In the genomic region with DNA sequence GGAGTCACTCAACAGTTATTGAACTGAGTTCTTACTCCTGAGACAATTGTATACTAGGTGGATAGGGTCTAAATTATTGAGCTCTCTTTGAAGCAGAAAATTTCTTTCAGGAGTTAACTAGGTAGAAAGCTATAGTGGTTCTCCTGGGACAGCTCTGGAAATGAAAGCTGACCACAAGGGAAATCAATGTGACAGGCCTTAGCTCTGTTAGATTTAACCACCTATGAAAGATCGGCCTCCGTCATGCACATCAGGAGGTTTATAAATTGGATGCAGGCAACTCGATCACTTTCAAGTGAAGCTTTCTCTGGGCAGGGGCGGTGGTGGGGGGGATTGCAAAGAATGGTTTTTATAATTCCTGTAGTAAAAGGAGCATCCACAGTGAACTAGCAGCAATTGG, we compare ENCODE assay signal across 24 mouse cellular contexts. TPM values are rescaled to one million over a fixed set of nuclear protein-coding genes. Genes with fewer than 3 reads are reported as not detected.
"Had no signal": no experiment of that assay in that cellular context is flagged by ENCODE, and none has a peak within 500 bp of the region (broad histone marks: within the 10 kb centered on the region; RNA-seq: fewer than 3 reads in every experiment).

No protein-coding gene starts in this region.

- H3K9me3 ChIP-seq: kidney, embryonic 15.5 days; liver, embryonic 13.5 days; midbrain, embryonic 15.5 days; neural tube, embryonic 13.5 days had no signal

- H3K4me2 ChIP-seq: kidney, embryonic 15.5 days; liver, embryonic 13.5 days; midbrain, embryonic 11.5 days; midbrain, embryonic 15.5 days; neural tube, embryonic 13.5 days had no signal

- H3K36me3 ChIP-seq: kidney, embryonic 15.5 days; liver, embryonic 13.5 days; midbrain, embryonic 15.5 days; neural tube, embryonic 13.5 days had no signal

- H3K4me1 ChIP-seq: kidney, embryonic 15.5 days; liver, embryonic 13.5 days; midbrain, embryonic 15.5 days; neural tube, embryonic 13.5 days had no signal

- H3K27ac ChIP-seq: kidney, embryonic 15.5 days; left cerebral cortex, adult 2 months; liver, embryonic 13.5 days; midbrain, embryonic 15.5 days; neural tube, embryonic 13.5 days had no signal

- H3K4me3 ChIP-seq: kidney, embryonic 15.5 days; left cerebral cortex, adult 2 months; liver, embryonic 13.5 days; midbrain, embryonic 15.5 days; myocyte; neural tube, embryonic 13.5 days had no signal

- H3K27me3 ChIP-seq: kidney, embryonic 15.5 days; liver, embryonic 13.5 days; midbrain, embryonic 15.5 days; neural tube, embryonic 13.5 days had no signal

- DNase-seq: kidney, postnatal 10 days; kidney, postnatal 36 days; layer of hippocampus, postnatal 36 days; liver, embryonic 13.5 days; lung, adult 2 months; lung, postnatal 14 days; lung, postnatal 4 days; right cerebral cortex, adult 18-20 months; right cerebral cortex, postnatal 14 days; right cerebral cortex, postnatal 4 days; thymus, postnatal 25 days had no signal

- ATAC-seq: midbrain, embryonic 15.5 days had no signal

- H3K9ac ChIP-seq: kidney, embryonic 15.5 days; liver, embryonic 13.5 days; midbrain, embryonic 15.5 days; neural tube, embryonic 13.5 days had no signal

RNA-seq across cellular contexts. Expression of a gene that starts 27.4 kb away (rescaled TPM):
- total RNA-seq: layer of hippocampus, postnatal 10 days; layer of hippocampus, postnatal 36 days; left cerebral cortex, postnatal 10 days; liver, adult 2 months; megakaryocyte progenitor cell, adult 5-6 weeks; megakaryocyte-erythroid progenitor cell, adult 5-6 weeks; monocyte, adult 5-6 weeks; neutrophil, adult 5-6 weeks had no signal
- polyA plus RNA-seq: liver, adult 2 months; lung, adult 2 months had no signal
